Mouse (Mus musculus) layer of hippocampus, adult 18-20 months (tissue): ENCODE measurements around the gene Tgif2. TPM values are rescaled to one million over a fixed set of nuclear protein-coding genes. Genes with fewer than 3 reads are reported as not detected.
"Not testable (repeated sequence)": the region's sequence is repeated elsewhere in the genome, so short reads cannot be mapped to it uniquely, and the experiment has no call there.

Experiments used
- DNase-seq, 2 experiments: peaks; one replicate each; pipeline ENCODE4 v3.0.0; 2022; ENCODE audit warnings: low spot score in 2 of 2
- total RNA-seq, 2 experiments: library from RNA; stranded (reverse); gene quantifications; 2 replicates each; pipeline ENCODE4 v1.2.3; 2021

Tgif2 gene
- total RNA-seq, 2 experiments from 2014 or later: 0.56 to 1.1 TPM

- no peak for DNase-seq
Measured at GRCm38 (mm10) chr2:156841841-156842706, 2.3 kb downstream of the Tgif2 start.

- DNase-seq: no peak
Measured at GRCm38 (mm10) chr2:156842711-156843110, 2.9 kb downstream of the Tgif2 start.

GRCm38 (mm10) chr2:156843331-156843730 lies 3.5 kb downstream of the Tgif2 start:
- DNase-seq: no peak

- no peak for DNase-seq
Measured at GRCm38 (mm10) chr2:156844715-156845114, 4.9 kb downstream of the Tgif2 start.

- no peak for DNase-seq
Measured at GRCm38 (mm10) chr2:156847653-156848052, 7.8 kb downstream of the Tgif2 start.

- DNase-seq: no peak
Measured at GRCm38 (mm10) chr2:156848526-156849182, 8.8 kb downstream of the Tgif2 start.

GRCm38 (mm10) chr2:156850505-156850904 lies 10.7 kb downstream of the Tgif2 start:
- DNase-seq: no peak

- not testable (repeated sequence) for DNase-seq
Measured at GRCm38 (mm10) chr2:156853584-156853983, 13.8 kb downstream of the Tgif2 start.

GRCm38 (mm10) chr2:156853999-156854771 lies 14.4 kb downstream of the Tgif2 start:
- DNase-seq: peak in 1 of 2 experiments; percentile 69

GRCm38 (mm10) chr2:156856311-156856710 lies 16.5 kb downstream of the Tgif2 start:
- no peak for DNase-seq

- DNase-seq: no peak
Measured at GRCm38 (mm10) chr2:156857385-156857791, 17.6 kb downstream of the Tgif2 start.

GRCm38 (mm10) chr2:156857835-156858234 lies 18.0 kb downstream of the Tgif2 start, which contains the start of gene 4930518I15Rik:
Gene 4930518I15Rik (minus strand): TSS chr2:156857946.
- no peak for DNase-seq

- DNase-seq: no peak
Measured at GRCm38 (mm10) chr2:156858671-156859070, 18.9 kb downstream of the Tgif2 start.

- DNase-seq: no peak
Measured at GRCm38 (mm10) chr2:156862041-156862717, 22.4 kb downstream of the Tgif2 start.

- DNase-seq: peak; percentile 98
Measured at GRCm38 (mm10) chr2:156862772-156863486, 23.1 kb downstream of the Tgif2 start, which contains the start of gene Rab5if. Gene Rab5if (plus strand): TSS chr2:156863128.

- no peak for DNase-seq
Measured at GRCm38 (mm10) chr2:156863487-156864160, 23.8 kb downstream of the Tgif2 start.

- no peak for DNase-seq
Measured at GRCm38 (mm10) chr2:156864481-156864880, 24.7 kb downstream of the Tgif2 start.

- DNase-seq: peak in 1 of 2 experiments; percentile 35
Measured at GRCm38 (mm10) chr2:156868994-156869393, 29.2 kb downstream of the Tgif2 start.

- no peak for DNase-seq
Measured at GRCm38 (mm10) chr2:156869554-156869953, 29.7 kb downstream of the Tgif2 start.

GRCm38 (mm10) chr2:156870519-156870918 lies 30.7 kb downstream of the Tgif2 start:
- no peak for DNase-seq
